Mouse (Mus musculus): Measurements from ENCODE around the gene Gramd4. TPM values are rescaled to one million over a fixed set of nuclear protein-coding genes. Genes with fewer than 3 reads are reported as not detected.

Gene Gramd4
- total and polyA plus RNA-seq, 3 experiments = 0.17 to 0.66 (median 0.56) TPM

- H3K9ac ChIP-seq (ENCODE audit: insufficient read depth, low read depth) = no peak overlapping the region
- TF ChIP-seq SMC3 (IDR thresholded peaks at IDR 0.05; ENCODE audit: low read depth, low read length) (no peak), MAFK (IDR thresholded peaks at IDR 0.05; ENCODE audit: insufficient replicate concordance, low read length) (no peak), SIN3A (IDR thresholded peaks at IDR 0.05; ENCODE audit: low read length) (no peak), JUND (conservative IDR thresholded peaks at IDR 0.05; ENCODE audit: low read depth, low read length) (no peak), CTCF (conservative IDR thresholded peaks at IDR 0.05 in 1 of 2, IDR thresholded peaks at IDR 0.05 in 1 of 2; ENCODE audit: low read depth in 2 of 2, low read length in 2 of 2) (no peak), MXI1 (IDR thresholded peaks at IDR 0.05; ENCODE audit: low read depth, low read length) (no peak), ZNF384 (IDR thresholded peaks at IDR 0.05; ENCODE audit: low read depth, low read length) (no peak), IRF4 (IDR thresholded peaks at IDR 0.05; ENCODE audit: low read depth, low read length) (no peak), ZC3H11A (IDR thresholded peaks at IDR 0.05; ENCODE audit: low read depth, low read length) (no peak), HCFC1 (IDR thresholded peaks at IDR 0.05; ENCODE audit: low read depth, low read length) (no peak), TBP (conservative IDR thresholded peaks at IDR 0.05; ENCODE audit: low read depth, low read length) (no peak), CHD2 (IDR thresholded peaks at IDR 0.05; ENCODE audit: low read length) (no peak)
- dilution Hi-C loops (cut with MboI; ENCODE audit: extremely low pct_ligation_motif_present, extremely low pct_unique_long_range_greater_than_20kb, low sequenced_read_pairs) = no loop called here
- no peak overlapping the region for H3K4me2 ChIP-seq (ENCODE audit: insufficient read depth, low read depth, poor library complexity, severe bottlenecking)
- H3K27ac ChIP-seq (ENCODE audit: insufficient read depth, low read depth) = no peak overlapping the region
- peaks cover 25 to 28% of the 10 kb centered on the region in 2 experiments for H3K4me1 ChIP-seq (ENCODE audit: control insufficient read depth in 1 of 2, insufficient read depth in 2 of 2)
- no peak for DNase-seq (ENCODE audit: extremely low read depth)
- no peaks in the 10 kb centered on the region for H3K9me3 ChIP-seq (replicated peaks; ENCODE audit: low read length)
- 0 out of 2 replicates have a peak, but pooled peaks cover 3% of the 10 kb centered on the region for H3K79me2 ChIP-seq (replicated peaks; ENCODE audit: control insufficient read depth, extremely low read depth, insufficient read depth, poor library complexity, severe bottlenecking)
- in situ Hi-C loops (cut with MboI; ENCODE audit: low pct_ligation_motif_present, low pct_unique_long_range_greater_than_20kb, low sequenced_read_pairs) = loop anchor here (10.0 kb wide), 1 partner anchor 46 kb away; the partner anchor contains the start of gene Tbc1d22a
- H3K27me3 ChIP-seq (replicated peaks) = peaks cover 21% of the 10 kb centered on the region
- no peak overlapping the region for H3K4me3 ChIP-seq (replicated peaks in 1 of 3; ENCODE audit: low read depth in 2 of 3, low read length in 2 of 3, poor library complexity in 1 of 3)
- peaks cover 4 to 7% of the 10 kb centered on the region in 2 experiments for H3K36me3 ChIP-seq (replicated peaks in 1 of 2; ENCODE audit: control insufficient read depth in 1 of 2, insufficient read depth in 1 of 2, low read length in 1 of 2)
Observed at GRCm38 (mm10) chr15:86168941-86169816, 111.7 kb downstream of the Gramd4 start.

GRCm38 (mm10) chr15:86169817-86170110 is 112.3 kb downstream of the Gramd4 start:
- in situ Hi-C loops (cut with MboI; ENCODE audit: low pct_ligation_motif_present, low pct_unique_long_range_greater_than_20kb, low sequenced_read_pairs) = loop anchor here (10.0 kb wide), 1 partner anchor 45 kb away; the partner anchor contains the start of gene Tbc1d22a
- no peak for DNase-seq (ENCODE audit: extremely low read depth)
- Histone ChIP-seq H3K4me1 (ENCODE audit: control insufficient read depth in 1 of 2, insufficient read depth in 2 of 2) (peaks cover 27 to 34% of the 10 kb centered on the region in 2 experiments), H3K9ac (ENCODE audit: insufficient read depth, low read depth) (no peak overlapping the region), H3K27ac (ENCODE audit: insufficient read depth, low read depth) (no peak overlapping the region), H3K4me2 (ENCODE audit: insufficient read depth, low read depth, poor library complexity, severe bottlenecking) (no peak overlapping the region), H3K79me2 (replicated peaks; ENCODE audit: control insufficient read depth, extremely low read depth, insufficient read depth, poor library complexity, severe bottlenecking) (0 out of 2 replicates have a peak, but pooled peaks cover 3% of the 10 kb centered on the region), H3K4me3 (replicated peaks in 1 of 3; ENCODE audit: low read depth in 2 of 3, low read length in 2 of 3, poor library complexity in 1 of 3) (no peak overlapping the region), H3K36me3 (replicated peaks in 1 of 2; ENCODE audit: control insufficient read depth in 1 of 2, insufficient read depth in 1 of 2, low read length in 1 of 2) (peaks cover 2 to 4% of the 10 kb centered on the region in 2 experiments), H3K9me3 (replicated peaks; ENCODE audit: low read length) (no peaks in the 10 kb centered on the region), H3K27me3 (replicated peaks) (peaks cover 24% of the 10 kb centered on the region)
- TF ChIP-seq ZNF384 (IDR thresholded peaks at IDR 0.05; ENCODE audit: low read depth, low read length) = no peak
- no peak for TF ChIP-seq SMC3 (IDR thresholded peaks at IDR 0.05; ENCODE audit: low read depth, low read length)
- TF ChIP-seq BHLHE40 (IDR thresholded peaks at IDR 0.05; ENCODE audit: low read depth, low read length) = no peak
- TF ChIP-seq RAD21 (IDR thresholded peaks at IDR 0.05; ENCODE audit: low read depth, low read length) = no peak
- TF ChIP-seq E2F4 (IDR thresholded peaks at IDR 0.05; ENCODE audit: insufficient replicate concordance, low read depth, low read length) = no peak
- TF ChIP-seq SIN3A (IDR thresholded peaks at IDR 0.05; ENCODE audit: low read length) = no peak
- TF ChIP-seq HCFC1 (IDR thresholded peaks at IDR 0.05; ENCODE audit: low read depth, low read length) = no peak
- TF ChIP-seq EP300 (IDR thresholded peaks at IDR 0.05; ENCODE audit: low read length) = no peak
- no peak for TF ChIP-seq MAZ (IDR thresholded peaks at IDR 0.05; ENCODE audit: low read depth, low read length)
- no peak for TF ChIP-seq GABPA (IDR thresholded peaks at IDR 0.05; ENCODE audit: insufficient replicate concordance, low read depth, low read length)
- TF ChIP-seq MXI1 (IDR thresholded peaks at IDR 0.05; ENCODE audit: low read depth, low read length) = no peak
- no peak for TF ChIP-seq KAT2A (IDR thresholded peaks at IDR 0.05; ENCODE audit: insufficient replicate concordance, low read length)
- TF ChIP-seq POLR2AphosphoS2 (IDR thresholded peaks at IDR 0.05; ENCODE audit: low read depth, low read length) = no peak
- TF ChIP-seq ZKSCAN1 (IDR thresholded peaks at IDR 0.05; ENCODE audit: borderline replicate concordance, low read depth, low read length) = no peak
- TF ChIP-seq MAX (IDR thresholded peaks at IDR 0.05; ENCODE audit: low read length) = no peak
- TF ChIP-seq UBTF (IDR thresholded peaks at IDR 0.05; ENCODE audit: low read depth, low read length) = no peak
- no peak for TF ChIP-seq ELF1 (IDR thresholded peaks at IDR 0.05; ENCODE audit: low read depth, low read length)
- TF ChIP-seq CHD1 (IDR thresholded peaks at IDR 0.05; ENCODE audit: low read depth, low read length) = no peak
- dilution Hi-C loops (cut with MboI; ENCODE audit: extremely low pct_ligation_motif_present, extremely low pct_unique_long_range_greater_than_20kb, low sequenced_read_pairs) = no loop called here
